Mouse (Mus musculus) stomach, embryonic 14.5 days (tissue): ENCODE measurements around the gene Slc8b1. TPM values are rescaled to one million over a fixed set of nuclear protein-coding genes. Genes with fewer than 3 reads are reported as not detected.

ENCODE experiments used
- ATAC-seq: fragments of 200-750 bp; cut with Nextera tagmentation; 2 replicates; pipeline ENCODE4 v1.8.0; 2017; ENCODE audit warnings: low read depth, moderate TSS enrichment; ENCODE audit not compliant: insufficient number of reproducible peaks, insufficient read depth, low FRiP score
- H3K27ac ChIP-seq: fragments of 300-500 bp; sonication (generic); 2 replicates; pipeline ENCODE4 v1.5.1; 2014; ENCODE audit warnings: mild to moderate bottlenecking, low read length, moderate library complexity, mixed read lengths
- H3K27me3 ChIP-seq: fragments of 300-500 bp; sonication (generic); 2 replicates; pipeline ENCODE4 v1.6.1; 2014; ENCODE audit warnings: low read length, control low read depth, mixed read lengths; ENCODE audit not compliant: control insufficient read depth, insufficient read depth
- H3K36me3 ChIP-seq: fragments of 300-500 bp; sonication (generic); 2 replicates; pipeline ENCODE4 v1.6.1; 2014; ENCODE audit warnings: mild to moderate bottlenecking, control low read depth, low read length, moderate library complexity, mixed read lengths; ENCODE audit not compliant: control insufficient read depth, insufficient read depth
- H3K4me1 ChIP-seq: fragments of 300-500 bp; sonication (generic); 2 replicates; pipeline ENCODE4 v1.6.1; 2014; ENCODE audit warnings: low read length, control low read depth, mixed read lengths; ENCODE audit not compliant: control insufficient read depth, insufficient read depth
- H3K4me2 ChIP-seq: fragments of 300-500 bp; sonication (generic); replicated peaks from 2 replicates; pipeline ENCODE4 v1.6.1; 2014; ENCODE audit warnings: low read depth, low read length, control low read depth
- H3K4me3 ChIP-seq: fragments of 300-500 bp; sonication (generic); 2 replicates; pipeline ENCODE4 v1.5.1; 2014; ENCODE audit warnings: low read depth, low read length, control low read depth
- H3K9ac ChIP-seq: fragments of 300-500 bp; sonication (generic); replicated peaks from 2 replicates; pipeline ENCODE4 v1.6.1; 2014; ENCODE audit warnings: low read depth, mild to moderate bottlenecking, control low read depth, low read length, moderate library complexity, mixed read lengths
- H3K9me3 ChIP-seq: fragments of 300-500 bp; sonication (generic); 2 replicates; pipeline ENCODE4 v1.6.1; 2016; ENCODE audit warnings: low read depth, low read length, control low read depth; ENCODE audit not compliant: control insufficient read depth
- WGBS: fragments of 180-500 bp; shearing (Covaris S2); extraction: QIAGEN DNeasy Blood & Tissue Kit; methylation state at CpG from one replicate; pipeline ENCODE4 v1.1.7; 2014; 5-methylcytosine and 5-hydroxymethylcytosine counted together
- polyA plus RNA-seq: library from polyadenylated mRNA; unstranded; fragments of >200 nt; fragmentation: Nextera tagmentation; extraction: Ambion mirVana; gene quantifications from 2 replicates; pipeline ENCODE4 v1.2.1, GENCODE M21; 2014

Slc8b1 gene
- 4.1 and 5.4 TPM in 2 replicates for polyA plus RNA-seq

- Histone ChIP-seq H3K4me1 (peaks cover 28% of the 10 kb centered on the region), H3K4me3 (peak within 1 kb of the TSS; percentile 47), H3K9me3 (no peaks in the 10 kb centered on the region), H3K9ac (no peak within 1 kb of the TSS; the same call in 1 of the 2 replicates), H3K4me2 (peak within 1 kb of the TSS; percentile 62), H3K36me3 (no peaks in the 10 kb centered on the region), H3K27ac (no peak within 1 kb of the TSS), H3K27me3 (no peaks in the 10 kb centered on the region)
- under 1% methylated on average over 36 of the region's 36 CpGs for WGBS
- peak; percentile 89 for ATAC-seq
Measured at GRCm38 (mm10) chr5:120510982-120511642, at the start of gene Slc8b1. Gene Slc8b1, plus strand, starts transcription at chr5:120511168.

- no peaks in the 10 kb centered on the region for H3K9me3 ChIP-seq
- WGBS, result 75% methylated on average over 15 of the region's 15 CpGs
Measured at GRCm38 (mm10) chr5:120461902-120462301, 49.1 kb upstream of the Slc8b1 start.

GRCm38 (mm10) chr5:120464321-120464720 is 46.6 kb upstream of the Slc8b1 start:
- WGBS, result 69% methylated on average over 4 of the region's 4 CpGs
- H3K36me3 ChIP-seq, result no peaks in the 10 kb centered on the region
- H3K4me3 ChIP-seq, result no peak overlapping the region
- H3K27me3 ChIP-seq, result no peaks in the 10 kb centered on the region
- no peak for ATAC-seq
- H3K9me3 ChIP-seq, result no peaks in the 10 kb centered on the region
- no peaks in the 10 kb centered on the region for H3K4me1 ChIP-seq
- no peak overlapping the region for H3K9ac ChIP-seq
- H3K4me2 ChIP-seq, result no peak overlapping the region
- no peak overlapping the region for H3K27ac ChIP-seq

More at GRCm38 (mm10) chr5:120461902-120462301, 49.1 kb upstream of the Slc8b1 start:
- Histone ChIP-seq H3K9ac (no peak overlapping the region), H3K4me2 (no peak overlapping the region), H3K27me3 (no peaks in the 10 kb centered on the region), H3K4me1 (no peaks in the 10 kb centered on the region), H3K4me3 (no peak overlapping the region), H3K36me3 (no peaks in the 10 kb centered on the region), H3K27ac (no peak overlapping the region)
- ATAC-seq, result no peak

GRCm38 (mm10) chr5:120465062-120465461 is 45.9 kb upstream of the Slc8b1 start:
- no peaks in the 10 kb centered on the region for H3K27me3 ChIP-seq
- H3K27ac ChIP-seq, result no peak overlapping the region
- H3K9me3 ChIP-seq, result no peaks in the 10 kb centered on the region
- H3K4me2 ChIP-seq, result no peak overlapping the region
- ATAC-seq, result no peak
- no peaks in the 10 kb centered on the region for H3K4me1 ChIP-seq
- H3K36me3 ChIP-seq, result no peaks in the 10 kb centered on the region
- 46% methylated on average over 5 of the region's 5 CpGs for WGBS
- H3K9ac ChIP-seq, result no peak overlapping the region
- H3K4me3 ChIP-seq, result no peak overlapping the region

- Histone ChIP-seq H3K27me3 (no peaks in the 10 kb centered on the region), H3K4me3 (no peak overlapping the region), H3K27ac (no peak overlapping the region), H3K4me2 (no peak overlapping the region), H3K36me3 (no peaks in the 10 kb centered on the region), H3K4me1 (no peaks in the 10 kb centered on the region), H3K9ac (no peak overlapping the region), H3K9me3 (no peaks in the 10 kb centered on the region)
- ATAC-seq, result no peak
- WGBS, result 74% methylated on average over 6 of the region's 6 CpGs
Measured at GRCm38 (mm10) chr5:120465860-120466259, 45.1 kb upstream of the Slc8b1 start.

- H3K4me3 ChIP-seq, result peak overlapping the region; percentile 5; the same call in 1 of the 2 replicates
- H3K9me3 ChIP-seq, result no peaks in the 10 kb centered on the region
- H3K27me3 ChIP-seq, result no peaks in the 10 kb centered on the region
- no peak overlapping the region for H3K27ac ChIP-seq
- no peaks in the 10 kb centered on the region for H3K4me1 ChIP-seq
- H3K36me3 ChIP-seq, result no peaks in the 10 kb centered on the region
- no peak for ATAC-seq
- peak overlapping the region; percentile 8; the same call in 1 of the 2 replicates for H3K4me2 ChIP-seq
- H3K9ac ChIP-seq, result no peak overlapping the region
- 6% methylated on average over 4 of the region's 4 CpGs for WGBS
Measured at GRCm38 (mm10) chr5:120467026-120467425, 43.9 kb upstream of the Slc8b1 start.

GRCm38 (mm10) chr5:120468336-120468735 is 42.6 kb upstream of the Slc8b1 start:
- Histone ChIP-seq H3K27ac (no peak overlapping the region), H3K27me3 (no peaks in the 10 kb centered on the region), H3K36me3 (no peaks in the 10 kb centered on the region), H3K4me1 (no peaks in the 10 kb centered on the region), H3K9me3 (no peaks in the 10 kb centered on the region), H3K4me2 (no peak overlapping the region), H3K9ac (no peak overlapping the region), H3K4me3 (no peak overlapping the region)
- 61% methylated on average over 5 of the region's 5 CpGs for WGBS
- no peak for ATAC-seq

GRCm38 (mm10) chr5:120468830-120469229 is 42.1 kb upstream of the Slc8b1 start:
- Histone ChIP-seq H3K4me1 (no peaks in the 10 kb centered on the region), H3K36me3 (no peaks in the 10 kb centered on the region), H3K9me3 (no peaks in the 10 kb centered on the region), H3K4me2 (no peak overlapping the region), H3K27me3 (no peaks in the 10 kb centered on the region), H3K9ac (no peak overlapping the region), H3K4me3 (no peak overlapping the region), H3K27ac (no peak overlapping the region)
- ATAC-seq, result no peak
- WGBS, result 48% methylated on average over 6 of the region's 6 CpGs

GRCm38 (mm10) chr5:120471538-120471937 is 39.4 kb upstream of the Slc8b1 start:
- H3K9ac ChIP-seq, result no peak overlapping the region
- no peak overlapping the region for H3K4me3 ChIP-seq
- WGBS, result 49% methylated on average over 4 of the region's 4 CpGs
- ATAC-seq, result no peak
- H3K36me3 ChIP-seq, result no peaks in the 10 kb centered on the region
- no peak overlapping the region for H3K27ac ChIP-seq
- no peaks in the 10 kb centered on the region for H3K9me3 ChIP-seq
- H3K27me3 ChIP-seq, result no peaks in the 10 kb centered on the region
- no peaks in the 10 kb centered on the region for H3K4me1 ChIP-seq
- no peak overlapping the region for H3K4me2 ChIP-seq
